Mouse (Mus musculus) erythroblast, embryonic 14.5 days (primary cell): ENCODE measurements around the gene Sntn. TPM values are rescaled to one million over a fixed set of nuclear protein-coding genes. Genes with fewer than 3 reads are reported as not detected.

Experiments used
- H3K27me3 ChIP-seq: 2 replicates; pipeline ENCODE4 v1.6.1; 2012; ENCODE audit warnings: inconsistent platforms; ENCODE audit not compliant: control insufficient read depth
- H3K36me3 ChIP-seq: 2 replicates; pipeline ENCODE4 v1.6.1; 2012; ENCODE audit warnings: mild to moderate bottlenecking, inconsistent platforms; ENCODE audit not compliant: control insufficient read depth
- H3K4me1 ChIP-seq: 2 replicates; pipeline ENCODE4 v1.6.1; 2012; ENCODE audit warnings: inconsistent platforms; ENCODE audit not compliant: control insufficient read depth
- H3K4me3 ChIP-seq: replicated peaks from 2 replicates; pipeline ENCODE3; 2012; ENCODE audit warnings: moderate library complexity, mild to moderate bottlenecking, inconsistent platforms
- H3K9me3 ChIP-seq: 2 replicates; pipeline ENCODE4 v1.6.1; 2012; ENCODE audit warnings: low read length, inconsistent platforms, mixed read lengths; ENCODE audit not compliant: control insufficient read depth
- GATA1 ChIP-seq: IDR thresholded peaks from 2 replicates; pipeline ENCODE4 v1.6.1; 2012; ENCODE audit warnings: low read length, inconsistent platforms, mixed read lengths
- TAL1 ChIP-seq: IDR thresholded peaks from 3 replicates; pipeline ENCODE4 v1.6.1; 2012; ENCODE audit warnings: low read length, inconsistent platforms, mixed read lengths
- polyA plus RNA-seq: library from polyadenylated mRNA; stranded (reverse); fragments of >175 nt; gene quantifications from 2 replicates; pipeline ENCODE4 v1.2.3, GENCODE M21; 2012

Sntn gene
- polyA plus RNA-seq, result not detected in 2 replicates

DNA sequence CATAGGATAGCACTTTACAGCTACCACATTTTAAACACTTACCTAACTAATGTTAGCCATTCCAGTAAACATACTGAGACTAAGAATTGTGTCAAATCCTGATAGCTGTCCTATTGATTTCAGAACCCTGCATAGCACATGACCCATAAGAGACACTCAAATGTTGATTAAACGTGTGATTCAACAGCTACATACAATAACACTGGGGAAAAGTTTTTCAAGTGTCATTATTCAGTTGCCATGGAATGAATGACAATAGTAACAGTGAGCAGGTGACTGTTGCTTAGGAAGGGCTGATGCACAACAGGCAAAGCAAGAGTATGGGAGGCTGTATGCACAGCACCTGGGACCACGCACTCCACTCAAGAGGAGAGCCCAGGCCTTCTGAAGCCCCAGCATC is at the start of gene Sntn:
Gene Sntn (plus strand): TSS at position 301 of the 400 bp plus-strand sequence.
- TF ChIP-seq TAL1 (no peak), GATA1 (no peak)
- Histone ChIP-seq H3K4me3 (no peak within 1 kb of the TSS), H3K36me3 (no peaks in the 10 kb centered on the region), H3K9me3 (no peaks in the 10 kb centered on the region), H3K27me3 (no peaks in the 10 kb centered on the region), H3K4me1 (no peaks in the 10 kb centered on the region)

DNA sequence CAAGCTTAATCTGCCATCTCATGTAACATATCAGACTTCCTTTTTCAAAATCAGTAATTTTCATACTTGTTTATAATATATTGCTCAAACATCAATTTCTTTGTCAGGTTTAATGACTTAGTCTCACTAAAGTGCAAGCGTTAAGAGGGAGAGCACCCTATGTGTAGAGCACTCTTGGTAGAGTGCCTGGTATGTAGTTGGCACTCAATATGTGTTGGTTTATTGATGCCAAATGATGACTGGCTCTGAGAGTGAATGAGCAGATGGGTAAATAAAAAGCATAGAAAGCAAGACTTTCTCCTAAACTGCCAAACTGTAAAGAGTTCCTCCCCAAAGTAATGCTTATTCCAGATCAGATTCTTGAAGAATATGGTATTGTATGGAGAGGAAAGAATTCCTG is 20.8 kb upstream of the Sntn start:
- H3K4me3 ChIP-seq, result no peak overlapping the region
- no peaks in the 10 kb centered on the region for H3K27me3 ChIP-seq
- no peak for TF ChIP-seq TAL1
- TF ChIP-seq GATA1, result no peak
- no peaks in the 10 kb centered on the region for H3K4me1 ChIP-seq
- H3K9me3 ChIP-seq, result 0 out of 2 replicates have a peak, but pooled peaks cover 2% of the 10 kb centered on the region
- no peaks in the 10 kb centered on the region for H3K36me3 ChIP-seq

DNA sequence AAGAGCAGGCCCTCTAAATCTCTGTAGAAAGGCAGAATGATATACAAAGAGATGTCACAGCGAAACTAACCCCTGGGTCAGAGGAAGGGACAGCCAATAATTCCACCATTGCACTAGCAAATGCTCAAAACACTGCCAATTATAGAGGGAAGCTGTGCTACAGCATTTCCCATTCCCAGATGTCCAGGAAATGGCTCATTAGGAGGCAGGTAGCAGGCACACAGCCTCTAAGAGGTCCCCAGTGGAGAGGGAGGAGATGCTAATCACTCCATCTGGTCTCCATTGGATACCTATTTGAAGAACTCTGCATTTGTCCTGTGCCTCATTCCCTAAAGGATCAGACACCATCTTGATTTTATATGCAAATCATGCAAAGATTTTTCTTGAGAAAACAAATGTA is 19.6 kb upstream of the Sntn start:
- Histone ChIP-seq H3K4me3 (no peak overlapping the region), H3K4me1 (no peaks in the 10 kb centered on the region), H3K9me3 (0 out of 2 replicates have a peak, but pooled peaks cover 2% of the 10 kb centered on the region), H3K36me3 (no peaks in the 10 kb centered on the region), H3K27me3 (no peaks in the 10 kb centered on the region)
- TF ChIP-seq TAL1, result no peak
- no peak for TF ChIP-seq GATA1

DNA sequence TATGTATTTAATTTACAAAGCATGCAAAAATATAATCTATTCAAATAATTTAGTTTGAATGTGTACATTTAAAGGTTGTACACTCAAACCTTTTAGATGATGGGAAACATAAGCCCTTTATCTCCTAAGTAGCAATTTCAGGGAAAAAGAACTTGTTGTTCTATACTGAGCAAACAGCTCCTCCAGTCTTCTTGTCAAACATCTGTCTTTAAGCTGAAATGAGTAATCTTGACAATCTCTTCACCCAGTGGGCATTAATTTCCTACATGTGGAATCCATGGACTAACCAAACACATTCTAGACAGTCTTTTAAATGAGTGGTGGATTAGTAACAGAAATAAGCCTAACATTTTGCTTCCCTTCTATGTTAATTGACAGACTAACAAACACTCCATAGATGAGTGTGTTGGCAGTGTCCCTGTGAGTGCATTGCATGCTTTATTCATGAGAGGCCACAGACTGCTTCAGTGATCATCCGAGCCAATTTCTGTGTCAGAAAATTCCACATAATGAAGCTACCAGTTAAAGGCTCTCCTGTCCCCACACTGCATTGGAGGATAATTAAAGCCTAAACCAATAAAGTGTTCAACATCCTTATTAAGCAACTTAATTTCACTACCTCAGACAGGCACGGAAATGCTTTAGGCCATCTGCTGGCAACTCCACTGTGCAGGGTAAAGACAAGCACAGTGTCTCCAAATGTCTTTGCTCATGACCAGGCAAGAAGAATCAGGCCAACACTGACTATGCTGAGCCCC is 19.0 kb upstream of the Sntn start:
- H3K9me3 ChIP-seq, result 0 out of 2 replicates have a peak, but pooled peaks cover 2% of the 10 kb centered on the region
- H3K4me3 ChIP-seq, result no peak overlapping the region
- H3K4me1 ChIP-seq, result no peaks in the 10 kb centered on the region
- no peaks in the 10 kb centered on the region for H3K27me3 ChIP-seq
- no peaks in the 10 kb centered on the region for H3K36me3 ChIP-seq
- TF ChIP-seq GATA1, result no peak
- no peak for TF ChIP-seq TAL1

DNA sequence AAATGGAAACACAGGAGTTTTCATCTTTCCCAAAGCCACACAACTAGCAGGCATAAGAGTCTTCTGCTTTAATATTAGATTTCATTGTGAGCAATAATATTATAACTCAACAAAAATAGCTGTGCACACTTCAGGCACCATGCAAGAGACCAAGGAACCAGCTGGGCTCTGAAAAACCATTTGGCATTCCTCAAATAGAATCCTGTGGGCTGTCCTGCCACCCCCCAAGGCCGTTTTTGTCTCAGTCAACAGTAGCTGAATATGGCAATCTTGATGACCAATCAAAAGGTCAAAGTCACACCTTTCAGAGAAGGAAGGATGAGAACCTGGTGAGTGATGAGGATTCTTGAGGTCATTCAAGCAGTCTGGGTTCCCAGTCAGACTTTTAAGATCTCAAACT is 16.0 kb downstream of the Sntn start:
- Histone ChIP-seq H3K4me1 (no peaks in the 10 kb centered on the region), H3K9me3 (no peaks in the 10 kb centered on the region), H3K36me3 (no peaks in the 10 kb centered on the region), H3K27me3 (no peaks in the 10 kb centered on the region), H3K4me3 (no peak overlapping the region)
- TF ChIP-seq GATA1, result no peak
- no peak for TF ChIP-seq TAL1

DNA sequence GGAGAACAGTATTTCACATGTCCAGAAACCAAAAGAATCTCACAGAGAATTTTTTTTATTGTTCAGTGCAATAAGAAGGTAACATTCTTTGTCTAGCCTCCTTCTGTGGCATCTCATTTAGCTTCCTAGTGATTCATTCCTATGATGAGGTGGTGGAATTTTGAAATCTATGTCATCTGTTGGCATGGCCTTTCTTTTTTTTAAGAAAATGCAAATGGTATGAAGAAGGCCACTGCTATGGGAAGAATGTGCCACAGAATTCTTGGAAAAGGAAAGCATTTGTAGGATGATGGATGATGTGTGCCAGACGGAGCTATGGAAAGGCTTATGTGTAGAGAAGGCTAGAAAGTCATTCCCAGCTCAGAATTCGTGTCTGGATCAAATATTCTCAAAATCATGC is 19.8 kb downstream of the Sntn start:
- Histone ChIP-seq H3K36me3 (no peaks in the 10 kb centered on the region), H3K9me3 (no peaks in the 10 kb centered on the region), H3K27me3 (no peaks in the 10 kb centered on the region), H3K4me3 (no peak overlapping the region), H3K4me1 (no peaks in the 10 kb centered on the region)
- TF ChIP-seq TAL1, result no peak
- TF ChIP-seq GATA1, result no peak

DNA sequence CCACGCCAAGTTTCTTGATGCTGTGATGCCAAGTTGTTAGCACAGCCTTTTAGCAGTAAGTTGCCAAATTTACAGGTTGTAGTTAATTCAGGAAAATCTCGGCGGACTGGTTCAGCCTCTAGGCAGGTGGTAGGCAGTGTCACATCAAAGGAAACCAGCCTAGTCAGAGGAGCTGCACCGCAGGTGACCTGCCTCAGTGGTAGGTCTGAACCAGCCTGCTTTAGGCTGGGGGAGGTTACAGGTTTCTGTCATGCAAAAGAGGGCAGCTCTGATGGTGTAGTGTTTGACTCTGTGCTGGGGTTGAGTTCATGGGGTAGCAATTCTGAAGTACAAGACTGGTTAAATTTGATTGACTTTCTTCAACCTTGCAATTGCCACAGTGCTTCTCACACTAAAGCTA is 61.6 kb downstream of the Sntn start:
- TF ChIP-seq TAL1 (no peak), GATA1 (no peak)
- no peaks in the 10 kb centered on the region for H3K27me3 ChIP-seq
- H3K9me3 ChIP-seq, result no peaks in the 10 kb centered on the region
- no peak overlapping the region for H3K4me3 ChIP-seq
- H3K36me3 ChIP-seq, result no peaks in the 10 kb centered on the region
- no peaks in the 10 kb centered on the region for H3K4me1 ChIP-seq

Other genes starting within 250 kb of the Sntn start
- gene Gm281, start 243.6 kb downstream of the Sntn start, polyA plus RNA-seq, result not detected in 2 replicates